In the genomic region with DNA sequence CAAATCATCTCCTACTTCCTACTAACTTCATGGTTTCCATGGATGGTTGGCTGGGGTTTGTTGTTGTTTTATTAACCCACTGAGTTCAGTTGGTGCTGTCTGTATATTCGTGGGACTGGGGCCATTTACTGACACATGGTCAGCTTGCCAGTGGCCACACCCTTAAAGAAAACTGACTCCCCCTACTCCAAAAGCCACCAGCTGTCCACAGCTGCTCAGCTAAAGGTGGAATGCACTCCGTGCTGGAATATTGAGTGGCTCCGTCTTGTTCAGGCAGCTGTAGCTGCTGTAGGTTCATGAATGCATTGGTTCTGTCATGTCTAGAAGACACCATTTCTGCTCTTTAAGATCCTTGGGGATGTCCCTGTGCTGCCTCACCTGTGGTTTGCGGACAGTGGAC, we compare ENCODE assay signal across 24 mouse cellular contexts. TPM values are rescaled to one million over a fixed set of nuclear protein-coding genes. Genes with fewer than 3 reads are reported as not detected.
A peak's percentile ranks its signal among the peaks of the same experiment; 100 is the strongest.
DNase-seq lines count a peak whose midpoint lies in the region; ATAC-seq and TF ChIP-seq lines count a peak whose summit lies in the region.
"Had no signal": no experiment of that assay in that cellular context is flagged by ENCODE, and none has a peak within 500 bp of the region (broad histone marks: within the 10 kb centered on the region; RNA-seq: fewer than 3 reads in every experiment).

No protein-coding gene starts in this region.

- H3K27me3 ChIP-seq in kidney, embryonic 16.5 days (ENCODE audit: insufficient read depth, low read length) = peaks cover 7% of the 10 kb centered on the region; the same call in 1 of the 2 replicates
- H3K27me3 ChIP-seq in kidney, adult 2 months (replicated peaks; ENCODE audit: control insufficient read depth, insufficient read depth, low read length) = no peaks in the 10 kb centered on the region
- H3K27me3 ChIP-seq in limb, embryonic 13.5 days = no peaks in the 10 kb centered on the region
- peaks cover 6% of the 10 kb centered on the region; the same call in 1 of the 2 replicates for H3K27me3 ChIP-seq in limb, embryonic 10.5 days (ENCODE audit: low read depth, poor library complexity, severe bottlenecking)
- no peaks in the 10 kb centered on the region for H3K27me3 ChIP-seq in limb, embryonic 14.5 days (ENCODE audit: control insufficient read depth, insufficient read depth, low read length)
- H3K27me3 ChIP-seq: embryonic facial prominence, embryonic 13.5 days; forebrain, embryonic 13.5 days; hindbrain, embryonic 12.5 days had no signal

- H3K4me3 ChIP-seq in gastrocnemius, adult 2 months = no peak overlapping the region
- H3K4me3 ChIP-seq in kidney, embryonic 16.5 days (ENCODE audit: low read length) = no peak overlapping the region
- H3K4me3 ChIP-seq in kidney, adult 2 months (ENCODE audit: insufficient read depth, low read depth, low read length) = no peak overlapping the region
- H3K4me3 ChIP-seq in limb, embryonic 13.5 days = no peak overlapping the region
- H3K4me3 ChIP-seq in limb, embryonic 10.5 days = no peak overlapping the region
- no peak overlapping the region for H3K4me3 ChIP-seq in limb, embryonic 14.5 days (replicated peaks; ENCODE audit: low read length)
- H3K4me3 ChIP-seq: embryonic facial prominence, embryonic 13.5 days; forebrain, embryonic 10.5 days; forebrain, embryonic 13.5 days; heart, adult 2 months; hindbrain, embryonic 12.5 days; hindbrain, embryonic 15.5 days had no signal

- intact Hi-C loops in gastrocnemius, adult 2 months (cut with DNase I) = no loop called here

- DNase-seq in gastrocnemius, adult 2 months = no peak
- no peak for DNase-seq in gastrocnemius, postnatal 4 days (ENCODE audit: low spot score in 2 of 2)
- DNase-seq in kidney, adult 2 months = no peak
- no peak for DNase-seq in limb, embryonic 10.5 days (ENCODE audit: low spot score)
- peak; percentile 17 for DNase-seq in limb, embryonic 14.5 days (ENCODE audit: low spot score)
- no peak for DNase-seq in layer of hippocampus, adult 8-10 months (ENCODE audit: low spot score in 2 of 2)
- DNase-seq: adrenal gland, adult 2 months; adrenal gland, postnatal 14 days; cerebellum, adult 11 months; cerebellum, adult 2 months; cerebellum, adult 9-11 months; cerebellum, postnatal 25 days; gastrocnemius, postnatal 14 days; heart, adult 2 months had no signal

- WGBS in kidney, embryonic 16.5 days = 36% methylated on average over 4 of the region's 4 CpGs
- 52% methylated on average over 4 of the region's 4 CpGs for WGBS in kidney, adult 2 months
- 56% methylated on average over 4 of the region's 4 CpGs for WGBS in limb, embryonic 13.5 days
- WGBS in limb, embryonic 10.5 days = 75% methylated on average over 4 of the region's 4 CpGs
- WGBS in limb, embryonic 14.5 days = 48% methylated on average over 4 of the region's 4 CpGs

- no peak for TF ChIP-seq POLR2A in kidney, adult 2 months (IDR thresholded peaks at IDR 0.05; ENCODE audit: low read depth, low read length)
- no peak for TF ChIP-seq POLR2A in limb, embryonic 14.5 days (IDR thresholded peaks at IDR 0.05; ENCODE audit: borderline replicate concordance, extremely low read depth, insufficient read depth, insufficient read length)

- ATAC-seq in kidney, embryonic 16.5 days (ENCODE audit: low FRiP score, low TSS enrichment) = peak; percentile 61; the same call in 1 of the 2 replicates
- ATAC-seq in limb, embryonic 13.5 days (ENCODE audit: low FRiP score, low read depth) = peak; percentile 45; the same call in 1 of the 2 replicates
- ATAC-seq in limb, embryonic 14.5 days (ENCODE audit: low FRiP score, low read depth) = peak; percentile 72; the same call in 1 of the 2 replicates
- ATAC-seq: CD4-positive, CD25-positive, alpha-beta regulatory T cell, adult 4 months; forebrain, embryonic 13.5 days; forebrain, embryonic 16.5 days had no signal

- 0 out of 2 replicates have a peak, but pooled peaks cover 2% of the 10 kb centered on the region for H3K4me1 ChIP-seq in kidney, embryonic 16.5 days (ENCODE audit: insufficient read depth, low read length)
- H3K4me1 ChIP-seq in kidney, adult 2 months (ENCODE audit: control insufficient read depth, insufficient read depth, low read length) = no peaks in the 10 kb centered on the region
- peaks cover 7% of the 10 kb centered on the region; the same call in 1 of the 2 replicates for H3K4me1 ChIP-seq in limb, embryonic 13.5 days
- H3K4me1 ChIP-seq in limb, embryonic 10.5 days = peaks cover 25% of the 10 kb centered on the region
- 0 out of 2 replicates have a peak, but pooled peaks cover 4% of the 10 kb centered on the region for H3K4me1 ChIP-seq in limb, embryonic 14.5 days (ENCODE audit: control insufficient read depth, insufficient read depth, low read length)
- H3K4me1 ChIP-seq: forebrain, embryonic 13.5 days; hindbrain, embryonic 15.5 days had no signal

- H3K9ac ChIP-seq in kidney, embryonic 16.5 days (replicated peaks; ENCODE audit: low read length) = no peak overlapping the region
- no peak overlapping the region for H3K9ac ChIP-seq in limb, embryonic 13.5 days
- H3K9ac ChIP-seq in limb, embryonic 14.5 days (ENCODE audit: low read depth, low read length, severe bottlenecking) = no peak overlapping the region
- H3K9ac ChIP-seq: embryonic facial prominence, embryonic 13.5 days; forebrain, embryonic 13.5 days; hindbrain, embryonic 12.5 days; hindbrain, embryonic 15.5 days had no signal

- TF ChIP-seq CTCF in gastrocnemius, adult 2 months (IDR thresholded peaks at IDR 0.05) = no peak
- no peak for TF ChIP-seq CTCF in kidney, adult 2 months (conservative IDR thresholded peaks at IDR 0.05; ENCODE audit: insufficient read depth, insufficient read length, low read depth, low read length)

- H3K27ac ChIP-seq in gastrocnemius, adult 2 months = peak overlapping the region; percentile 24; the same call in 1 of the 2 replicates
- no peak overlapping the region for H3K27ac ChIP-seq in kidney, embryonic 16.5 days (ENCODE audit: low read length)
- no peak overlapping the region for H3K27ac ChIP-seq in kidney, adult 2 months (ENCODE audit: insufficient read depth, low read depth, low read length)
- no peak overlapping the region for H3K27ac ChIP-seq in limb, embryonic 13.5 days
- H3K27ac ChIP-seq in limb, embryonic 10.5 days = no peak overlapping the region
- no peak overlapping the region for H3K27ac ChIP-seq in limb, embryonic 14.5 days (replicated peaks; ENCODE audit: low read depth, low read length)
- H3K27ac ChIP-seq: embryonic facial prominence, embryonic 13.5 days; forebrain, embryonic 10.5 days; forebrain, embryonic 13.5 days; heart, adult 2 months; hindbrain, embryonic 12.5 days; hindbrain, embryonic 15.5 days had no signal

- no peaks in the 10 kb centered on the region for H3K9me3 ChIP-seq in kidney, embryonic 16.5 days (ENCODE audit: low read length)
- 0 out of 2 replicates have a peak, but pooled peaks cover 1% of the 10 kb centered on the region for H3K9me3 ChIP-seq in limb, embryonic 13.5 days
- H3K9me3 ChIP-seq in limb, embryonic 10.5 days (replicated peaks) = no peaks in the 10 kb centered on the region
- no peaks in the 10 kb centered on the region for H3K9me3 ChIP-seq in limb, embryonic 14.5 days (ENCODE audit: control insufficient read depth, low read length)
- H3K9me3 ChIP-seq: embryonic facial prominence, embryonic 13.5 days; forebrain, embryonic 10.5 days; forebrain, embryonic 13.5 days; hindbrain, embryonic 12.5 days; hindbrain, embryonic 15.5 days had no signal

- no peaks in the 10 kb centered on the region for H3K36me3 ChIP-seq in kidney, embryonic 16.5 days (ENCODE audit: insufficient read depth, low read length)
- no peaks in the 10 kb centered on the region for H3K36me3 ChIP-seq in kidney, adult 2 months (ENCODE audit: control insufficient read depth, insufficient read depth, low read length)
- no peaks in the 10 kb centered on the region for H3K36me3 ChIP-seq in limb, embryonic 13.5 days
- H3K36me3 ChIP-seq in limb, embryonic 10.5 days = no peaks in the 10 kb centered on the region
- no peaks in the 10 kb centered on the region for H3K36me3 ChIP-seq in limb, embryonic 14.5 days (ENCODE audit: control insufficient read depth, insufficient read depth, low read length)
- H3K36me3 ChIP-seq: embryonic facial prominence, embryonic 13.5 days; forebrain, embryonic 10.5 days; hindbrain, embryonic 12.5 days; hindbrain, embryonic 15.5 days had no signal

- H3K4me2 ChIP-seq in kidney, embryonic 16.5 days (replicated peaks; ENCODE audit: low read depth, low read length) = no peak overlapping the region
- H3K4me2 ChIP-seq in limb, embryonic 13.5 days (replicated peaks) = no peak overlapping the region
- no peak overlapping the region for H3K4me2 ChIP-seq in limb, embryonic 14.5 days (replicated peaks; ENCODE audit: low read depth, low read length, severe bottlenecking)
- H3K4me2 ChIP-seq: embryonic facial prominence, embryonic 13.5 days; forebrain, embryonic 13.5 days; heart, embryonic 11.5 days; hindbrain, embryonic 12.5 days; hindbrain, embryonic 15.5 days had no signal

RNA-seq across cellular contexts. Expression of a gene that starts 48.9 kb away (rescaled TPM):
- total RNA-seq in gastrocnemius, adult 2 months (2021) = 10 to 100 TPM; 16.0 to 22.1 TPM
- total RNA-seq in gastrocnemius, postnatal 4 days (2021) = 10 to 100 TPM; 44.1 to 46.3 TPM
- polyA plus RNA-seq in kidney, embryonic 16.5 days (2015; fragmentation: Nextera tagmentation; extraction: Ambion mirVana) = 2.8 and 4.0 TPM in 2 replicates
- polyA plus RNA-seq in kidney, adult 2 months (2012; rRNA removed) = 25.1 and 47.7 TPM in 2 replicates
- polyA plus RNA-seq in limb, embryonic 13.5 days (2015; fragmentation: Nextera tagmentation; extraction: Ambion mirVana) = 5.1 and 5.6 TPM in 2 replicates
- polyA plus RNA-seq in limb, embryonic 10.5 days (2016; fragmentation: Nextera tagmentation; extraction: Ambion mirVana) = 4.5 TPM in 2 replicates
- polyA plus RNA-seq in limb, embryonic 14.5 days (2012; rRNA removed) = 9.1 and 12.6 TPM in 2 replicates
- polyA plus RNA-seq in limb, embryonic 14.5 days (2014; fragmentation: Nextera tagmentation; extraction: Ambion mirVana) = 7.7 and 8.1 TPM in 2 replicates
- 1 to 10 TPM; 8.0 to 9.8 (median 9.1) TPM for total RNA-seq in layer of hippocampus, adult 8-10 months (2022)
- polyA plus RNA-seq: CD4-positive, CD25-positive, alpha-beta regulatory T cell, adult 4 months had no signal
